Mouse (Mus musculus): ENCODE measurements at regions not wholly inside any gene's neighbourhood (a gene's known extent, or its start where the extent isn't known, plus 50 kb on each side); places are given as distances from the start of the nearest gene placed in this dataset.

GRCm38 (mm10) chr13:6251025-6251862, 296.7 kb upstream of the Pitrm1 start:
- no peak for TF ChIP-seq CTCF (IDR thresholded peaks at IDR 0.05; ENCODE audit: low read depth)
- TF ChIP-seq EP300 (IDR thresholded peaks at IDR 0.05; ENCODE audit: low read depth): no peak

Measured in liver, embryonic 14.5 days (tissue).